Mouse (Mus musculus) cerebellum, adult 11 months (tissue): ENCODE measurements around the gene Dnaja3.
A peak's percentile ranks its signal among the peaks of the same experiment; 100 is the strongest.
"Not testable (repeated sequence)": the region's sequence is repeated elsewhere in the genome, so short reads cannot be mapped to it uniquely, and the experiment has no call there.

ENCODE experiments used
- DNase-seq: peaks from one replicate; pipeline ENCODE4 v3.0.0; 2022

The Dnaja3 gene

DNA sequence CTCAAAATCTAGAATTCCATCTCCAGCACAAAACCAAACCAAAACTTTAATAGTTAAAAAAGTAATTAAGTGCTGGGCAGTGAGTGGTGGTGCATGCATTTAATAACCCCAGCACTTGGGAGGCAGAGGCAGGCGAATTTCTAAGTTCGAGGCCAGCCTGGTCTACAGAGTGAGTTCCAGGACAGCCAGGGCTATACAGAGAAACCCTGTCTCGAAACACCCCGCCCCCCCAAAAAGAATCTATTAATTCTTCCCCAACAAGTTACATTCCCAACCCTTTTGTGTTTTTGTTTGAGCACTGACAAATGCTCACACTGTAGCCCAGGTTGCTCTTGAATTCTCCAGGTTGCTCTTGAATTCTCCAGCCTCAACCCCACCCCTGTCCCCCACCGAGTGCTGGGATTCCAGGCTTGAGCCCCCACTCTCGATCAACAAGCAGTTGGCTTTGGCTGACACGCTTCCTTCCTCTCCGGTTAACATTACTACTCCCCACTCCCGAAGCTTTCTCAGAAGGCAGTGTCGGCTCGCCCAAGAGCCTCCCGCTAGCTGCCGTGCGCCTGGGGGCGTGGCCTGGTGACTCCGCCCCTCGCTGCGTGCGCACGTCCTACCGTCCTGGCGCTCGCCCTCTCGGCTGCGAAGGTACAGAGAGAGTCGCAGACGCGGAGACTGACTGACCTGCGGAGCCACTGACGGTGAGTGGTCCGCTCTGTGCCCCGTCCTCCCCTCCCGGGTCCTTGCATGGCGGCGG is 86.2 kb downstream of the Dnaja3 start, which contains the start of gene Hmox2:
Gene Hmox2 (plus strand): TSS at position 582 of the 748 bp plus-strand sequence.
- peak; percentile 94 for DNase-seq

DNA sequence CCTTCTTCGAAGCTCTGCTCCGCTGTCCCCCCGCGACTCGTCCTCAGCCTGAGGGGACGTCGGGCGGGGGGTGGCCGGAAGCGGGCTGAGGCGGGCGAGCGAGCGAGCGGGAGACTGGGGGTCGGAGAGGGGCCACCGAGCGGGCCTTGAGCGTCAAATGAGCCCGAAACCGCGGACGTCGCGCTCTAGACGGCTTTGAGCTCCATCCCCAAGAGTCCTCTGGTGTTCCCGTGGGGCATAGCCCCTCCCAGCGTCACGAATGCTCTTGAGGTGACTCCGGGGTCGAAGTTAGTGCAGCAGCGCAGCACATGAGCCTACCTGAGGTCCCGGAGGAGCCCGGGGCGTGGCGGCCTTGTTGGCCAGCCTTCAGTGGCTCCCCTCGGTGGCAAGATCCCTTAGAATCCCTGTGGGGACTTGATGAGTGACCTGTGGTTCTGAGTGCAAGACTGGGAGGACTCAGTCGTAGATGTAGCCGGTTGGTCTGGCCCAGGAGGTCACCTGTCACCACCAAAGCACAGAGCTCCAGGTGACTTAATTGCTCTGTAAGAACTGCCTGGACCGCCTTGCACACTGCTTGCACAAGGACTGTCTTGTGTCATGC is 86.8 kb downstream of the Dnaja3 start:
- peak; percentile 50 for DNase-seq

DNA sequence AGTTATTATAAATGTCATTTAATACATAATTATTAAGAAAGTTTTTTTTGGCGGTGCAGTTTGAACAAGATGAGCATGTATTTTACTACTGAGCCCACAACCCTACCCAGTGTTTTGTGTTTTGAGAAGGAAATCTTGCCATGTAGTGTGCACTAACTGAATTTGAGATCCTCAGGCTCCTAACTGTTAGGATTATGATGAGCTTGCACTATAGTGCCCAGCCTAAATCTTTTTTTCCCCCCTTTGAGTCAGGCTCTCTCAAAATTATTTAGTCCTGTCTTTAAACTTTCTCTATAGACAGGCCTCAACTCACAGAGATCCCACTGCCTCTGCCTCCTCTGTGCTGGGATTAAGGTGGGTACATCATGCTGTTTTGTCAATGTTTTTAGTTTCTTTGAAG is 87.7 kb downstream of the Dnaja3 start:
- DNase-seq = no peak

- no peak for DNase-seq
Measured at GRCm38 (mm10) chr16:4727963-4728362, 88.2 kb downstream of the Dnaja3 start.

DNA sequence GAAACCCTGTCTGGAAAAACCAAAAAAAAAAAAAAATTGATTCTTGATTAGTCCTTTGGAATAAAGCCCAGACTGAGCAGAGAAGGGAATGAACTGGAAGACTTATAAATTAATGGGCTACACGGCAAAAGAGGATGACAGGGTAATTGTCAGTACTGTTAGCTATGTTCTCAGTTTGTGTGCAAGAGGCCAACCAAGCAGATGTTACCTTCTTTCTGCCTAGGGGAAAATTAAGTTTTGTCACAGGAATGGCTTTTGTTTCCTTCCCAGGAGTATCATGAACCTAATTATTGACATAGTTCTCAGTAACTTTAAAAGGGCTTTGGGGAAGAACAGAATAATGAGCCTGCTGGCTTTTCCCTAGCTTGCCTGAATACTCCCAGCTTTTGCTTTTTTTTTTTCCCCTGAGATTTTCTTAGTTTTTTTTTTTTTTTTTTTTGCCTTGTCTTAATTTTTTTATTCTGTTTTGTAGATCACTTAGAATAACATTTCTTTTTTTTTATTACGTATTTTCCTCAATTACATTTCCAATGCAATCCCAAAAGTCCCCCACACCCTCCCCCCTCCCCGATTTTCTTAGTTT is 91.1 kb downstream of the Dnaja3 start:
- no peak for DNase-seq

DNA sequence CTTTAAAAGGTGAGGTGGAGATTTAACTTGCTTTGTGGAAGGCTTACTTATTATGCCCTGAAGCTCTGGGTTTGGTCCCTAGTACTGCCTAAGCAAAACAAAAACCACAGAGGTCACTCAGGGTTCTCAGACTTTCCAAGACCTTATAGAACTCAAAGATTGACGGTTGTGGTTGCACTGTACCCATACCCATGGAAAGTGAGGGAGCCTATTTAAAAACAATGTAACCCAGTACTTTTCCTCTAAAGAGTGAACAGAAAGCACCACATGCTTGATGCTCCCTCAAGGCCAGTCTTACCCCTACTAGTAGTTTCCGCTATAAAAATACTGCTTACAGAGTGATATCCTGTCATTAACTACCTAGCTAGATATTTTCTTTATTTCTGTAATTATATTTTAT is 96.5 kb downstream of the Dnaja3 start:
- no peak for DNase-seq

GRCm38 (mm10) chr16:4739994-4740393 is 100.2 kb downstream of the Dnaja3 start:
- DNase-seq = no peak

- no peak for DNase-seq
Measured at GRCm38 (mm10) chr16:4742186-4742585, 102.4 kb downstream of the Dnaja3 start.

DNA sequence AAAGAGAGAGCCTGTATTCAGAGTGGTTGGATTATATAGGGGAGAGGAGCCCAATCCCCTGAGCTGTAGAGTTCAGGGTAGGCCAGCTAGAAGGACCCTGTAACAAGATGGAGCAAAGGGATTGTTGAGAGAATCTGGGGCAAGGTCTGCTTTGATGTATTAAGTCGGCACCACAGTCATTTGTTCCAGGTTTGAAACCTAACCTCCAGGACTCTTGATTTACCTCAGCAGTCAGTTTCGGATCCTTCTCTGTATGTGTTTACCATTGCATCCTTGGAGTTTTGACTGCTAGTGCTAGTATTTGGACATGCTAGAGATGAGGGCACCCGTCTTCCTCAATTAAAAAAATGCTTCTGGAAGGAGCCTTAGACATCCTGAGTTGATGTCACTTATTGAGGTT is 112.4 kb downstream of the Dnaja3 start:
- no peak for DNase-seq

- DNase-seq = no peak
Measured at GRCm38 (mm10) chr16:4754045-4754444, 114.3 kb downstream of the Dnaja3 start.

- DNase-seq = not testable (repeated sequence)
Measured at GRCm38 (mm10) chr16:4756660-4757335, 117.0 kb downstream of the Dnaja3 start.
